8 mouse cellular contexts compared by ENCODE assay signal in genomic region chr6:55177060-55177732, GRCm38 (mm10). TPM values are rescaled to one million over a fixed set of nuclear protein-coding genes. Genes with fewer than 3 reads are reported as not detected.
DNase-seq lines count a peak whose midpoint lies in the region; ATAC-seq and TF ChIP-seq lines count a peak whose summit lies in the region.
"Had no signal": no experiment of that assay in that cellular context is flagged by ENCODE, and none has a peak within 500 bp of the region (broad histone marks: within the 10 kb centered on the region; RNA-seq: fewer than 3 reads in every experiment).

No protein-coding gene starts in this region.

- DNase-seq in kidney, postnatal 0 days (ENCODE audit: low spot score), result peak; percentile 31
- DNase-seq in A20 (ENCODE audit: low read depth, low spot score), result peak; percentile 41
- DNase-seq in ES-CJ7 (ENCODE audit: low read depth, low spot score), result peak; percentile 55
- peak; percentile 36 for DNase-seq in limb, embryonic 11.5 days (ENCODE audit: low spot score)
- DNase-seq in urinary bladder, postnatal 25 days (ENCODE audit: low spot score), result no peak
- DNase-seq in ovary, adult 18-20 months (ENCODE audit: low spot score), result no peak

- H3K27me3 ChIP-seq in kidney, postnatal 0 days (ENCODE audit: insufficient read depth, low read length), result no peaks in the 10 kb centered on the region
- no peaks in the 10 kb centered on the region for H3K27me3 ChIP-seq in kidney, embryonic 16.5 days (ENCODE audit: insufficient read depth, low read length)
- no peaks in the 10 kb centered on the region for H3K27me3 ChIP-seq in limb, embryonic 11.5 days (ENCODE audit: control insufficient read depth, insufficient read depth, low read length)

- 44% methylated on average over 12 of the region's 12 CpGs for WGBS in kidney, postnatal 0 days
- 46% methylated on average over 12 of the region's 12 CpGs for WGBS in kidney, embryonic 16.5 days
- 46% methylated on average over 12 of the region's 12 CpGs for WGBS in limb, embryonic 11.5 days

- no peak overlapping the region for H3K27ac ChIP-seq in kidney, postnatal 0 days
- no peak overlapping the region for H3K27ac ChIP-seq in kidney, embryonic 16.5 days (ENCODE audit: low read length)
- no peak overlapping the region for H3K27ac ChIP-seq in limb, embryonic 11.5 days (replicated peaks; ENCODE audit: low read depth, low read length)

- no peaks in the 10 kb centered on the region for H3K9me3 ChIP-seq in kidney, postnatal 0 days (replicated peaks; ENCODE audit: low read length)
- no peaks in the 10 kb centered on the region for H3K9me3 ChIP-seq in kidney, embryonic 16.5 days (ENCODE audit: low read length)
- no peaks in the 10 kb centered on the region for H3K9me3 ChIP-seq in limb, embryonic 11.5 days (ENCODE audit: control insufficient read depth, low read length)

- TF ChIP-seq CTCF in kidney, postnatal 0 days (IDR thresholded peaks at IDR 0.05; ENCODE audit: low read depth), result peak; percentile 60

- no peak overlapping the region for H3K9ac ChIP-seq in kidney, postnatal 0 days (ENCODE audit: low read depth, low read length)
- no peak overlapping the region for H3K9ac ChIP-seq in kidney, embryonic 16.5 days (replicated peaks; ENCODE audit: low read length)
- H3K9ac ChIP-seq in limb, embryonic 11.5 days (ENCODE audit: low read length), result no peak overlapping the region

- no peaks in the 10 kb centered on the region for H3K36me3 ChIP-seq in kidney, postnatal 0 days (ENCODE audit: insufficient read depth, low read length)
- H3K36me3 ChIP-seq in kidney, embryonic 16.5 days (ENCODE audit: insufficient read depth, low read length), result no peaks in the 10 kb centered on the region
- no peaks in the 10 kb centered on the region for H3K36me3 ChIP-seq in limb, embryonic 11.5 days (ENCODE audit: control insufficient read depth, insufficient read depth, low read length)

- ATAC-seq in kidney, postnatal 0 days (replicated peaks; ENCODE audit: low FRiP score, low read depth), result no peak
- ATAC-seq in kidney, embryonic 16.5 days (ENCODE audit: low FRiP score, low TSS enrichment), result no peak
- ATAC-seq in limb, embryonic 11.5 days (ENCODE audit: insufficient number of reproducible peaks, low FRiP score, low TSS enrichment, low read depth), result no peak

- no peak overlapping the region for H3K4me3 ChIP-seq in kidney, postnatal 0 days (replicated peaks; ENCODE audit: low read depth, low read length)
- no peak overlapping the region for H3K4me3 ChIP-seq in kidney, embryonic 16.5 days (ENCODE audit: low read length)
- no peak overlapping the region for H3K4me3 ChIP-seq in limb, embryonic 11.5 days (ENCODE audit: low read depth, low read length)

- no peak overlapping the region for H3K4me2 ChIP-seq in kidney, postnatal 0 days (ENCODE audit: low read length)
- H3K4me2 ChIP-seq in kidney, embryonic 16.5 days (replicated peaks; ENCODE audit: low read depth, low read length), result no peak overlapping the region
- H3K4me2 ChIP-seq in limb, embryonic 11.5 days (ENCODE audit: low read depth, severe bottlenecking), result no peak overlapping the region

- H3K4me1 ChIP-seq in kidney, postnatal 0 days (replicated peaks; ENCODE audit: insufficient read depth, low read length), result peaks cover 15% of the 10 kb centered on the region; the same call in 1 of the 2 replicates
- peaks cover 29% of the 10 kb centered on the region for H3K4me1 ChIP-seq in kidney, embryonic 16.5 days (ENCODE audit: insufficient read depth, low read length)
- H3K4me1 ChIP-seq in limb, embryonic 11.5 days (ENCODE audit: control insufficient read depth, insufficient read depth, low read length), result 0 out of 2 replicates have a peak, but pooled peaks cover 1% of the 10 kb centered on the region

RNA-seq across cellular contexts. Expression of gene Inmt, which starts 2.4 kb away (rescaled TPM):
- 25.1 and 25.4 TPM in 2 replicates for polyA plus RNA-seq in kidney, postnatal 0 days (2015; fragmentation: Nextera tagmentation; extraction: Ambion mirVana)
- 11.2 and 13.8 TPM in 2 replicates for polyA plus RNA-seq in kidney, embryonic 16.5 days (2015; fragmentation: Nextera tagmentation; extraction: Ambion mirVana)
- 0.13 and 0.17 TPM in 2 replicates for polyA plus RNA-seq in limb, embryonic 11.5 days (2014; fragmentation: Nextera tagmentation; extraction: Ambion mirVana)
- polyA plus RNA-seq: neural tube, embryonic 14.5 days had no signal

RNA-seq across cellular contexts. Expression of gene Mindy4, which starts 26.0 kb away (rescaled TPM):
- 11.6 TPM in 2 replicates for polyA plus RNA-seq in kidney, postnatal 0 days (2015; fragmentation: Nextera tagmentation; extraction: Ambion mirVana)
- polyA plus RNA-seq in kidney, embryonic 16.5 days (2015; fragmentation: Nextera tagmentation; extraction: Ambion mirVana), result 17.0 and 19.3 TPM in 2 replicates
- 17.2 and 17.4 TPM in 2 replicates for polyA plus RNA-seq in limb, embryonic 11.5 days (2014; fragmentation: Nextera tagmentation; extraction: Ambion mirVana)

RNA-seq across cellular contexts. Expression of gene Crhr2, which starts 44.4 kb away (rescaled TPM):
- polyA plus RNA-seq in kidney, postnatal 0 days (2015; fragmentation: Nextera tagmentation; extraction: Ambion mirVana), result 0.06 and 0.12 TPM in 2 replicates
- 0.11 and 0.12 TPM in 2 replicates for polyA plus RNA-seq in kidney, embryonic 16.5 days (2015; fragmentation: Nextera tagmentation; extraction: Ambion mirVana)
- polyA plus RNA-seq in limb, embryonic 11.5 days (2014; fragmentation: Nextera tagmentation; extraction: Ambion mirVana), result not detected in 2 replicates

Comparison
In these comparisons a context has a peak if more than half of its experiments do, and no peak if none do; other contexts are left out.
1. DNase-seq: peak in kidney, postnatal 0 days (single experiment), A20 (single experiment), ES-CJ7 (single experiment) and limb, embryonic 11.5 days (single experiment); none in urinary bladder, postnatal 25 days (single experiment) and ovary, adult 18-20 months (single experiment).
2. RNA of gene Inmt, which starts 2.4 kb away (polyA plus RNA-seq): 25.1 to 25.4 TPM in kidney, postnatal 0 days and 11.2 to 13.8 TPM in kidney, embryonic 16.5 days; 0.13 to 0.17 TPM in limb, embryonic 11.5 days; every median in the first group is over 10 times any median in the second.